Mouse (Mus musculus) kidney, adult 9 months (tissue): Measurements from ENCODE around the gene Actl7b.

Experiments
- DNase-seq: peaks from one replicate; pipeline ENCODE4 v3.0.0; 2022

Actl7b gene

GRCm38 (mm10) chr4:56741041-56741493 lies at the start of gene Actl7b:
Gene Actl7b, minus strand, starts transcription at chr4:56741443.
- DNase-seq: no peak

- no peak for DNase-seq
These were observed 29.8 kb upstream of the Actl7b start for GRCm38 (mm10) chr4:56771065-56771464.

GRCm38 (mm10) chr4:56768913-56769312 lies 27.7 kb upstream of the Actl7b start:
- peak; percentile 30 for DNase-seq

GRCm38 (mm10) chr4:56767861-56768284 lies 26.6 kb upstream of the Actl7b start:
- peak; percentile 8 for DNase-seq

- no peak for DNase-seq
These were observed 16.4 kb upstream of the Actl7b start for GRCm38 (mm10) chr4:56757693-56758092.

GRCm38 (mm10) chr4:56756966-56757600 lies 15.8 kb upstream of the Actl7b start:
- no peak for DNase-seq

GRCm38 (mm10) chr4:56756021-56756420 lies 14.8 kb upstream of the Actl7b start:
- DNase-seq: no peak

- no peak for DNase-seq
These were observed 6.2 kb upstream of the Actl7b start for GRCm38 (mm10) chr4:56747456-56747855.

GRCm38 (mm10) chr4:56746345-56746744 lies 5.1 kb upstream of the Actl7b start:
- DNase-seq: no peak

GRCm38 (mm10) chr4:56743363-56744195 lies 2.3 kb upstream of the Actl7b start, which contains the start of gene Actl7a:
Gene Actl7a, plus strand, starts transcription at chr4:56743413.
- DNase-seq: no peak

GRCm38 (mm10) chr4:56742698-56743097 lies 1.5 kb upstream of the Actl7b start:
- no peak for DNase-seq

GRCm38 (mm10) chr4:56740611-56741010 lies 632 bp downstream of the Actl7b start:
- no peak for DNase-seq

GRCm38 (mm10) chr4:56740020-56740485 lies 1.2 kb downstream of the Actl7b start, which contains the start of gene Gm26657:
Gene Gm26657, plus strand, starts transcription at chr4:56740070.
- no peak for DNase-seq

- DNase-seq: no peak
These were observed 15.4 kb downstream of the Actl7b start for GRCm38 (mm10) chr4:56725839-56726238.

- peak; percentile 87 for DNase-seq
These were observed 18.0 kb downstream of the Actl7b start for GRCm38 (mm10) chr4:56723237-56723636.

- peak; percentile 48 for DNase-seq
These were observed 18.9 kb downstream of the Actl7b start for GRCm38 (mm10) chr4:56722346-56722745.

- peak; percentile 53 for DNase-seq
These were observed 19.8 kb downstream of the Actl7b start for GRCm38 (mm10) chr4:56721469-56721868.

GRCm38 (mm10) chr4:56720403-56720802 lies 20.8 kb downstream of the Actl7b start:
- no peak for DNase-seq

GRCm38 (mm10) chr4:56719456-56719855 lies 21.8 kb downstream of the Actl7b start:
- DNase-seq: no peak

- DNase-seq: peak; percentile 57
These were observed 22.4 kb downstream of the Actl7b start for GRCm38 (mm10) chr4:56718573-56719442.

GRCm38 (mm10) chr4:56717932-56718331 lies 23.3 kb downstream of the Actl7b start:
- DNase-seq: peak; percentile 60

- peak; percentile 72 for DNase-seq
These were observed 24.4 kb downstream of the Actl7b start for GRCm38 (mm10) chr4:56716801-56717200.

- no peak for DNase-seq
These were observed 28.1 kb downstream of the Actl7b start for GRCm38 (mm10) chr4:56713155-56713554.
